In the genomic region with DNA sequence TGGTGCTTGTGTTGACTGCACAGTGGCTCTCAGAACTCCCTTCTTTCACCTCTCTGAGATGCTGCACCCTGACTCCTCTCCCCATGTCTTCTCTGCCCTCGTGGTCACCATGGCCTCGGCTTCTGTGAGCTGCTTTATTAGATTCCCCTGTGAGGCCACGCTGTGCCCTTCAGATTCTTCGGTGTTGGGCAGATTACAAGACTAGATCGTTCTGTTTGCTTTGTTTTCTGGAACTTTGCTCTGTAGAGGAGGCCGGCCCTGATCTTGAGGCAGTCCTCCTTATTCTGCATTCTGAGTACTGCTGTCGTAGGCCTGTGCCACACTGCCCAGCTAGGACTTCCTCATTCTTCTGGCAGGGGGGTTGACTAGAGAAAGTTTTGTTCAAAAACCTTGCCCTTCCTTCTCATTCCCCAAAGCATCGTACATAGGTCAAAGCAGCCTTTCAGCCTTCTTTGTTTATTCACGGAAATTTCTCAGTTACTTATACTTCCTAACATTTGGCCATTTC, we compare ENCODE assay signal across 19 mouse cellular contexts. TPM values are rescaled to one million over a fixed set of nuclear protein-coding genes. Genes with fewer than 3 reads are reported as not detected.
A peak's percentile ranks its signal among the peaks of the same experiment; 100 is the strongest.
DNase-seq lines count a peak whose midpoint lies in the region; ATAC-seq and TF ChIP-seq lines count a peak whose summit lies in the region.
"Had no signal": no experiment of that assay in that cellular context is flagged by ENCODE, and none has a peak within 500 bp of the region (broad histone marks: within the 10 kb centered on the region; RNA-seq: fewer than 3 reads in every experiment).

No protein-coding gene starts in this region.

- no peak overlapping the region for H3K27ac ChIP-seq in kidney, adult 2 months (ENCODE audit: insufficient read depth, low read depth, low read length)
- H3K27ac ChIP-seq: embryonic facial prominence, embryonic 13.5 days; forebrain, embryonic 12.5 days; heart, embryonic 13.5 days; hindbrain, embryonic 13.5 days; hindbrain, postnatal 0 days had no signal

- peak; percentile 19 for DNase-seq in kidney, adult 2 months
- no peak for DNase-seq in kidney, postnatal 14 days
- peak; percentile 8 for DNase-seq in ovary, postnatal 36 days (ENCODE audit: low spot score)
- no peak for DNase-seq in ovary, postnatal 14 days (ENCODE audit: low spot score)
- DNase-seq in thymus, adult 18-20 months, result no peak
- DNase-seq: adrenal gland, postnatal 10 days; cerebellum, adult 11-12 months; cerebellum, adult 9-10 months; cerebellum, postnatal 25 days; gastrocnemius, postnatal 14 days; heart, postnatal 4 days had no signal

- ATAC-seq in granulocyte monocyte progenitor cell, adult 5-6 weeks (replicated peaks; ENCODE audit: poor library complexity, severe bottlenecking), result peak; percentile 71
- no peak for ATAC-seq in frontal cortex, adult (ENCODE audit: low TSS enrichment)
- ATAC-seq: forebrain, embryonic 16.5 days; hindbrain, postnatal 0 days had no signal

- H3K4me3 ChIP-seq in kidney, adult 2 months (ENCODE audit: insufficient read depth, low read depth, low read length), result no peak overlapping the region
- H3K4me3 ChIP-seq: embryonic facial prominence, embryonic 13.5 days; forebrain, embryonic 12.5 days; heart, embryonic 13.5 days; hindbrain, embryonic 13.5 days had no signal

- WGBS in kidney, adult 2 months, result 76% methylated on average over 9 of the region's 9 CpGs

- no peak for TF ChIP-seq CTCF in kidney, adult 2 months (conservative IDR thresholded peaks at IDR 0.05; ENCODE audit: insufficient read depth, insufficient read length, low read depth, low read length)

- no peak for TF ChIP-seq POLR2A in kidney, adult 2 months (IDR thresholded peaks at IDR 0.05; ENCODE audit: low read depth, low read length)

- H3K36me3 ChIP-seq in kidney, adult 2 months (ENCODE audit: control insufficient read depth, insufficient read depth, low read length), result no peaks in the 10 kb centered on the region
- H3K36me3 ChIP-seq: embryonic facial prominence, embryonic 13.5 days; forebrain, embryonic 12.5 days; hindbrain, embryonic 13.5 days had no signal

- no peaks in the 10 kb centered on the region for H3K27me3 ChIP-seq in kidney, adult 2 months (replicated peaks; ENCODE audit: control insufficient read depth, insufficient read depth, low read length)
- H3K27me3 ChIP-seq: embryonic facial prominence, embryonic 13.5 days; forebrain, embryonic 12.5 days; heart, embryonic 13.5 days; hindbrain, embryonic 13.5 days had no signal

- 0 out of 2 replicates have a peak, but pooled peaks cover 2% of the 10 kb centered on the region for H3K4me1 ChIP-seq in kidney, adult 2 months (ENCODE audit: control insufficient read depth, insufficient read depth, low read length)
- H3K4me1 ChIP-seq: embryonic facial prominence, embryonic 13.5 days; forebrain, embryonic 12.5 days; heart, embryonic 13.5 days; hindbrain, embryonic 13.5 days had no signal

RNA-seq across cellular contexts. Expression of a gene that starts 45.4 kb away (rescaled TPM):
- polyA plus RNA-seq in kidney, adult 2 months (2012; rRNA removed), result 17.5 and 19.3 TPM in 2 replicates
- total RNA-seq in granulocyte monocyte progenitor cell, adult 5-6 weeks (2014; fragmentation: Nextera tagmentation), result 18.2 and 20.6 TPM in 2 replicates
- 54.6 and 71.3 TPM in 2 replicates for total RNA-seq in granulocyte monocyte progenitor cell, adult 5-6 weeks (2017)

Comparison
In these comparisons a context has a peak if more than half of its experiments do, and no peak if none do; other contexts are left out.
1. DNase-seq: peak in kidney, adult 2 months (single experiment) and ovary, postnatal 36 days (single experiment); none in kidney, postnatal 14 days (single experiment), ovary, postnatal 14 days (single experiment) and thymus, adult 18-20 months (0 of 2).